34 mouse cellular contexts compared by ENCODE assay signal in the genomic region with DNA sequence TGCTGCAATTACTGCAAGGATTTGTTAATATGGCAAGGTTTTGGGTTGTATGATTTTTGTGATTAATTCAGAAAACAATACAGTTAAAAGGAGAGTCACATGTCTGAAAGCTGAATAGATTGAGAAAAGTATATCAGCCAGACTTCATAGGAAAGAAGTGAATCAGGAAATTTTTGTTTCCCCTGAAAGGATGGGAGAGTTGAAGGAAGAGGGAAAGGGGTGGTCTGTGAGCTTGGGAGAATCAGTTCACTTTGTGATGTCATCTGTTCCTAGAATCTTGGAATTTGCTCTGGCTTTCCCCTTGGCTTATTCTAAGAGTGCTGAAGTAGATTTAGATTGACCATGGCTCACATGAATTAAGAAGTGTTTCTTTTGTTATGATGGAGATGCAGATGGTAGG. TPM values are rescaled to one million over a fixed set of nuclear protein-coding genes. Genes with fewer than 3 reads are reported as not detected.
"Had no signal": no experiment of that assay in that cellular context is flagged by ENCODE, and none has a peak within 500 bp of the region (broad histone marks: within the 10 kb centered on the region; RNA-seq: fewer than 3 reads in every experiment).

Gene Spam1, plus strand, starts transcription at position 301 of the 400 bp plus-strand sequence.

- H3K4me1 ChIP-seq: embryonic facial prominence, embryonic 10.5 days; embryonic facial prominence, embryonic 12.5 days; embryonic facial prominence, embryonic 13.5 days; embryonic facial prominence, embryonic 15.5 days; forebrain, embryonic 10.5 days; forebrain, embryonic 12.5 days; forebrain, embryonic 13.5 days; forebrain, embryonic 15.5 days had no signal

- H3K36me3 ChIP-seq: embryonic facial prominence, embryonic 10.5 days; embryonic facial prominence, embryonic 12.5 days; embryonic facial prominence, embryonic 13.5 days; embryonic facial prominence, embryonic 15.5 days; forebrain, embryonic 10.5 days; forebrain, embryonic 12.5 days; forebrain, embryonic 15.5 days had no signal

- H3K27ac ChIP-seq: embryonic facial prominence, embryonic 10.5 days; embryonic facial prominence, embryonic 12.5 days; embryonic facial prominence, embryonic 13.5 days; embryonic facial prominence, embryonic 15.5 days; forebrain, embryonic 10.5 days; forebrain, embryonic 12.5 days; forebrain, embryonic 13.5 days; forebrain, embryonic 15.5 days; gastrocnemius, adult 2 months; heart, adult 2 months had no signal

- H3K4me3 ChIP-seq: embryonic facial prominence, embryonic 10.5 days; embryonic facial prominence, embryonic 12.5 days; embryonic facial prominence, embryonic 13.5 days; embryonic facial prominence, embryonic 15.5 days; erythroblast, embryonic 14.5 days; forebrain, embryonic 10.5 days; forebrain, embryonic 12.5 days; forebrain, embryonic 13.5 days; forebrain, embryonic 15.5 days; gastrocnemius, adult 2 months; heart, adult 2 months had no signal

- DNase-seq: cerebellum, adult 8-10 months; cerebellum, adult 9-10 months; cerebellum, adult 9-11 months; cerebellum, postnatal 10 days; cerebellum, postnatal 14 days; cerebellum, postnatal 25 days; cerebellum, postnatal 36 days; embryo, embryonic 11 days; forebrain, postnatal 0 days; gastrocnemius, adult 2 months; gastrocnemius, postnatal 10 days; gastrocnemius, postnatal 14 days; gastrocnemius, postnatal 25 days; gastrocnemius, postnatal 36 days; heart, adult 11 months; heart, adult 18-20 months; heart, adult 2 months had no signal

- H3K27me3 ChIP-seq: embryonic facial prominence, embryonic 12.5 days; embryonic facial prominence, embryonic 13.5 days; embryonic facial prominence, embryonic 15.5 days; forebrain, embryonic 12.5 days; forebrain, embryonic 13.5 days; forebrain, embryonic 15.5 days had no signal

RNA-seq across cellular contexts. Expression of gene Spam1, which starts in this region (rescaled TPM):
- polyA plus RNA-seq: cortical plate, adult 2 months; embryonic facial prominence, embryonic 10.5 days; embryonic facial prominence, embryonic 11.5 days; embryonic facial prominence, embryonic 12.5 days; embryonic facial prominence, embryonic 13.5 days; embryonic facial prominence, embryonic 14.5 days; embryonic facial prominence, embryonic 15.5 days; erythroblast, embryonic 14.5 days; forebrain, embryonic 10.5 days; forebrain, embryonic 11.5 days; forebrain, embryonic 12.5 days; forebrain, embryonic 13.5 days; forebrain, embryonic 14.5 days; forebrain, embryonic 15.5 days; forebrain, embryonic 16.5 days; forebrain, postnatal 0 days; frontal cortex, adult 2 months; gonadal fat pad, adult 2 months had no signal
